Mouse (Mus musculus) embryonic facial prominence, embryonic 12.5 days (tissue): Measurements from ENCODE around the gene Bend6. TPM values are rescaled to one million over a fixed set of nuclear protein-coding genes. Genes with fewer than 3 reads are reported as not detected.

Experiments used
- polyA plus RNA-seq: library from polyadenylated mRNA; unstranded; fragments of >200 nt; fragmentation: Nextera tagmentation; extraction: Ambion mirVana; gene quantifications from 2 replicates; pipeline ENCODE4 v1.2.1, GENCODE M21; 2016

Bend6 gene
- polyA plus RNA-seq, 1 experiment from 2014 or later: 1.8 TPM

Other genes with a start within 250 kb of the Bend6 start
- 39.2 and 42.6 TPM in 2 replicates for gene Prim2, start 238.0 kb downstream of the Bend6 start, polyA plus RNA-seq
- 36.9 and 39.1 TPM in 2 replicates for gene Rab23, start 187.9 kb downstream of the Bend6 start, polyA plus RNA-seq
- gene Bag2, start 150.0 kb downstream of the Bend6 start, polyA plus RNA-seq: 40.9 and 45.6 TPM in 2 replicates
- 35.9 and 36.0 TPM in 2 replicates for gene Zfp451, start 93.2 kb downstream of the Bend6 start, polyA plus RNA-seq
- 25.8 and 27.3 TPM in 2 replicates for gene Dst, start 409 bp upstream of the Bend6 start, polyA plus RNA-seq